Mouse (Mus musculus) embryo, embryonic 10.5 days (tissue): ENCODE data around the gene Pax3.

Experiments
- DNase-seq: peaks from one replicate; pipeline ENCODE4 v3.0.0-alpha.2; 2015; ENCODE audit warnings: low spot score

Gene Pax3

GRCm38 (mm10) chr1:78081761-78082160 lies 115.2 kb downstream of the Pax3 start:
- DNase-seq = peak; percentile 57

GRCm38 (mm10) chr1:78060850-78061249 lies 136.1 kb downstream of the Pax3 start:
- DNase-seq = no peak

GRCm38 (mm10) chr1:78057939-78058338 lies 139.0 kb downstream of the Pax3 start:
- DNase-seq = no peak

GRCm38 (mm10) chr1:78053677-78054076 lies 143.3 kb downstream of the Pax3 start:
- no peak for DNase-seq
